Mouse (Mus musculus) right cerebral cortex, postnatal 14 days (tissue): ENCODE measurements at regions not wholly inside any gene's neighbourhood (a gene's known extent, or its start where the extent isn't known, plus 50 kb on each side); places are given as distances from the start of the nearest gene placed in this dataset.

Experiments used
- DNase-seq: peaks from one replicate; pipeline ENCODE4 v3.0.0; 2022

- DNase-seq = no peak
Observed at GRCm38 (mm10) chr6:95769808-95770207, 51.2 kb upstream of the Suclg2 start.

- DNase-seq = no peak
Observed at GRCm38 (mm10) chr6:95801651-95802050, 83.1 kb upstream of the Suclg2 start.

- no peak for DNase-seq
Observed at GRCm38 (mm10) chr6:95841502-95841901, 122.9 kb upstream of the Suclg2 start.

GRCm38 (mm10) chr6:95846536-95846935 is 127.9 kb upstream of the Suclg2 start:
- DNase-seq = no peak

DNA sequence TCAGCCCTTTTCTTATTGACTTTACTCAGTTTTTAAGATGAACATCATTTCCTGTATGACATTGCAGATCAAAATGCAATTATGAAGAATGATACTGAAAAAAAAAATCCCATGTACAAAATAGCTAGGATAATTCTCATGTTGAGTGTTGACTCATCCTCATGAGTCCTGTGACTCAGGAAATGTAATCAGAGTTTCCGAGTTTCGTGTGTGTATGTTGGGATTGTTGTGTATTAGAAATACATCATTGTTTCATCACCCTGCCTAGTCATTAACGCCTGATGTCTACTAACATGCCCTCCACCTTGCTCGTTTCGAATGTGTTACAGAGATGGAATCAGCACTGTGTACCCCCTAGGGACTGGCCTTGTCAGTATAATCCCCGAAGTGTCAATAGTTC is 156.9 kb upstream of the Suclg2 start:
- no peak for DNase-seq

GRCm38 (mm10) chr6:95876320-95876719 is 157.7 kb upstream of the Suclg2 start:
- DNase-seq = no peak

GRCm38 (mm10) chr6:95886645-95887044 is 168.0 kb upstream of the Suclg2 start:
- no peak for DNase-seq

- no peak for DNase-seq
Observed at GRCm38 (mm10) chr6:95902551-95902950, 184.0 kb upstream of the Suclg2 start.

DNA sequence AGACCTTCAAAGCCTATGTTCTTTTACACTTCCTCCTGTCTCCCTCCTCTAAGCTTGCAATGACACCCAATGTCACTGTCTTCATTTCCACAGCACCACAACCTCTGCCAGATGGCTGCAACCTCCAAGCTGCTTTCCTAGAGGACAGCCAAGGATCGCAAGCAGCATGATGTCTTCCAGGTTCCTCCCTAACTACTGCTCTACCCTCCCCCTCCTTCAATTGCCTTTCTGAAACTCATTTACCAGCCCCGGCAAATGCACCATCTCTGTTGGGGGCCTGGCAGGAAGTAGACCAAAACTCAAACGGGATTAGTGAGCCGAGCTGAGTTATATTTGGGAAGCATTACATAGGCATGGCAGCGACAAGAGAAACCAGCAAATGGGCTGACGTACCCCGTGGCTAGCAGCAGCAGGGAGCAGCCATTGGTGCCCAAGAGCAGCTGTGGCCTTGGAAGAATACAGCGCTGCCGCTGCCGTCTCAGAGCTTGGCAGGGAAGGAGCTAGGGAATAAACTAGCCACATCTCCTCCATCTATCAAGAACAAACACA is 185.6 kb upstream of the Suclg2 start:
- peak; percentile 10 for DNase-seq

- no peak for DNase-seq
Observed at GRCm38 (mm10) chr6:95905057-95905456, 186.5 kb upstream of the Suclg2 start.

DNA sequence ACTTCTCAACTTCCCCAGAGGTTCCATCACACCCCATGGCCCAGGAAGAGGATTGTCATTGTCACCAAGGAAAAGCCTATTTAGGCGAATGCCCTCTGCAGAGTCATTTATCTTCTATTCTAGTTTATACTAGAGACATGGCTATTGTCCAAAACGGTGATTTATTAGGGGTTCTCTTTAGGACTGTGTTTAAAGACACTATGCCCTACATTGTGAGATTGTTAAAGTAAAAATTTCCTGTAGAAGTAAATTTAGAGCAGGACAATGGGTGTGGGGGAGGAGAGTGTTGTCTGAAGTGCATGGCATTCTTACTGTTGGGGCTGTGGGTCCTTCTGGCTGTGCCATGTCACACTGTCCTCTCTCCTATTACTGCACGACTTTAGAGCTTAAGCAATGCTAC is 191.2 kb upstream of the Fam19a1 start:
- DNase-seq = no peak

DNA sequence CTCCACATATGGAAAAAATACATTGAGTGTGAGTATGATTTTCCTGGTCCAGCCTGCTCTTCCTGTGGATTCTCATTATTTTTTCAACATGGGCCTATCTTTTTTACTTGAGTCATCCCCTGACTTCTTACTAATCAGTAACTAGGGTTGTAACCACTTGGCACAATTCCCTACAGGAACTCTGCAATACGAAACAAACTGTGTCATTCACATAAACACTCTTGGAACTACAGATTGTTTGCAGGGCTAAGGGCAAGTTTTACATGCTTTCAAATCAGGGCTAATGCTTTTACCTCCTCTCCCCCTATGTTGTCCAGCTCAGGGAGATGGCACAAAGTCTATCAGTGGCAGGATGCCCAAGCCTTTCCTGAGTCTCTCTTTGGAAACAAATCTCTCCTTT is 178.4 kb upstream of the Fam19a1 start:
- no peak for DNase-seq

DNA sequence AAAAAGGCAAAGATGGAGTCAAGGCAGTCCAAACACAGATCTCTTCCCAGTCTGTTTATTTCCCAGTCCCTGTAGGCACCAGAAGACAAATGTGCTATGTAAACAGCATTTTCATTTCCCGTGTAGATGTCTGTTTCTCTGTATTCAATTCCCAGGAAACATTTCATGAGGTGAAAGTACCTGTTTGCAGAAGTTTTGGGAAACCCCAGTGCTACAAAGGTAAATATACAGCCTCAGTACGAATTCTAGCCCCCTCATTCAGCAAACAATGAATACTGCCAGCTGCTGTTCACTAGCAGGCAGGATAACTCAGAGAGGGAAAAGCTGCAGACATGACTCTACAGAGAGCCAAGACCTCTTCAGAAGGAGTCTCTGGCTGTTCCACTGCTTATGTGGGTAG is 176.4 kb upstream of the Fam19a1 start:
- no peak for DNase-seq

DNA sequence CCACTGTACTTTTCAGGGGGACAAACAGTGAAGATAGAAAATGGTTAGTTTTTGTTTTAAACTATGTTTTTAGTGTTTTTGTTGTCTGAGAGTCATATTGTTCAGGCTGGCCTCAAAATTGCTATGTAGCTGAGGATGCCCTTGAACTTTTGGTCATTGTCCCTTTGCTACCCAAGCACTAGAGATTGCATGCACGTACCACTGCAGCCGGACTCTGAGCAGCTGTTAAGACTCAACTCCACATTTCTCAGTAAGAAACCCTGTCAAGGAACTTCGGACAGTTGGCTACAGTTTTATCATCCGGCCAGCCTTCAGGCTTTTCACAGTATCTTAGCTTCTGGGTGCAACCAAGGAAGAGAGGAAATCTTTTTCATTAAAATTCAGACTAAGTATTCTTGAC is 173.9 kb upstream of the Fam19a1 start:
- no peak for DNase-seq

GRCm38 (mm10) chr6:95960745-95961144 is 152.2 kb upstream of the Fam19a1 start:
- DNase-seq = no peak

GRCm38 (mm10) chr6:95966231-95966630 is 146.7 kb upstream of the Fam19a1 start:
- no peak for DNase-seq

- no peak for DNase-seq
Observed at GRCm38 (mm10) chr6:95975994-95976393, 137.0 kb upstream of the Fam19a1 start.

- DNase-seq = no peak
Observed at GRCm38 (mm10) chr6:95997037-95997436, 115.9 kb upstream of the Fam19a1 start.

- DNase-seq = no peak
Observed at GRCm38 (mm10) chr6:95997741-95998140, 115.2 kb upstream of the Fam19a1 start.

DNA sequence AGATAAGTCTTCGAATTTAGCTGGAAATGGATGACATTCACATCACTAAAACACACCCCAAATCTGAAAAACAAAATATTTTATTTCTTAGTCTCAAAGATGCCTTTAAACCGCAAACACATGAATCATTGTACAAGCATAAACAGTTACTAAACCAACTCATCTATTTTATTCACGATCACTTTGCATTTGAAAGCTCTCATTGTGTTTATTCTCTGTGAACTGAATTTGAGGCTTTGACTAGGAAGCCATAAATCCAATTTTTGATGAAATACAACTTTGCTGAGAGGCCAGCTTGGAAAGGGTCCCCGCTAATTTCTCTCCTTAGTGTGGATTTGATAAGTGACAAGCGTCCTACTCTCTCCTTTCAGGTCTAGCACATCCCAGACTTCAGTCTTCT is 113.5 kb upstream of the Fam19a1 start:
- DNase-seq = no peak

DNA sequence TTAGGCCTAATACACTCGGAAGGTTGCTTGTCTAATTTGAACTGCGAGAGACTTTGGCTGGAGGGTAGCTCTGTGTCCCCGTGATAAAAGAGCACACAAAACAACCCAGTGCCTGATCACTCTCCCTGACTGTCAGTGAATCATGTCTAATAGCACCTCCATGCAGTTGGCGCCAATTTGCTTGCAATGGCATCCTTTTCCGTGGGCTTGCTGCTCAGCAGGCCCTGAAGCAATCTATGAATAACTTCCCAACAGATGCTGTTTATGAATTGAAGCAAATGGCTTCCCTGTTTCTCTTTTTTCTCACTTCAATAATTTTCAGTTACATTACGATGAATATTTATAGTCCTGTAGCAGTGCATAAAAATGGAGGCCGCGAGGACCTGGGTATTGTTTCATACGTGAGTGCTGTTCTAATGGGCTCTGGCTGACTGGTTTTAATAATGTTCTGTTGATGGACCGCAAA is 112.9 kb upstream of the Fam19a1 start:
- peak; percentile 21 for DNase-seq

- no peak for DNase-seq
Observed at GRCm38 (mm10) chr6:96011299-96011698, 101.7 kb upstream of the Fam19a1 start.

- no peak for DNase-seq
Observed at GRCm38 (mm10) chr6:96028022-96028704, 84.8 kb upstream of the Fam19a1 start.

- DNase-seq = no peak
Observed at GRCm38 (mm10) chr6:96043711-96044110, 69.2 kb upstream of the Fam19a1 start.

DNA sequence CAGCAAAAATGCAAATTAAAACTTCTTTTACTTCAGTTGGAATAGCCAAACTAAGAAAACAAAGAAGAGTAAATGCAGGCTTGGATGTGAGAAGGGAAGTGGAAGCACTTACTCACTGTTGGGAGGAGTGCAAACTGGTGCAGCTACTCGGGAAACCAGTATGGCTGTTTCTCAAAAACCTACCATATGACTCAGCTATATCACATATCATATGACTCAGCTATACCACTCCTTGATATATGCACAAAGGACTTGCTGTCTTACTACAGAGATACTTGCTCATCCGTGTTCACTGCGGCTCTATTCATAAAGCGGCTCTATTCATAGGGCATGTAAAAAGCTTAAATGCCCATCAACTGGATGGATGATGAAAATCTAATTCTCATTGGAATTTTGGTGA is 59.5 kb upstream of the Fam19a1 start:
- DNase-seq = no peak
